Mouse (Mus musculus): ENCODE measurements around the gene Adam23.

Gene Adam23

GRCm38 (mm10) chr1:63478946-63479345 is 33.3 kb downstream of the Adam23 start:
- DNase-seq (ENCODE audit: low spot score), result no peak

GRCm38 (mm10) chr1:63484646-63485045 is 39.0 kb downstream of the Adam23 start:
- no peak for DNase-seq (ENCODE audit: low spot score)

- no peak for DNase-seq (ENCODE audit: low spot score)
Observed at GRCm38 (mm10) chr1:63486646-63487045, 41.0 kb downstream of the Adam23 start.

- DNase-seq (ENCODE audit: low spot score), result no peak
Observed at GRCm38 (mm10) chr1:63491001-63491400, 45.3 kb downstream of the Adam23 start.

DNA sequence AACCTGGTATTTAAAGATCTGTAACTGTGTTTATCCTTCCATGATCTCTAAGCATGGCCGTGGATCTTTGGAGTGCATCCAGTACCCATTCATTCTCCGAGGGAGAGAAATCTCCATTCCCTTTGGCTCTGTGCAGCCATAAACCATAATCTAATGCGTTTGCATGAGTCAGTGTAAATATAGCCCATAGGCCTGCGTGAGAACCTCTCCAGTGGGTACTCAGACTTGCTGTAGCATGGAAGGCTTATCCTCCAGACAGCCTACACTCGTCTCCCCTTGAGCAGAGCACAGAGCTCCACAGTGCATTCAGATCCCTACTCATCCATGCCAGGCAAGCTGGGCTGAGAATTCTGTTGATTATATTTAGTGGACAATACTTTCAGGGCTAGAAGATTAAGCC is 47.6 kb downstream of the Adam23 start:
- no peak for DNase-seq (ENCODE audit: low spot score)

DNA sequence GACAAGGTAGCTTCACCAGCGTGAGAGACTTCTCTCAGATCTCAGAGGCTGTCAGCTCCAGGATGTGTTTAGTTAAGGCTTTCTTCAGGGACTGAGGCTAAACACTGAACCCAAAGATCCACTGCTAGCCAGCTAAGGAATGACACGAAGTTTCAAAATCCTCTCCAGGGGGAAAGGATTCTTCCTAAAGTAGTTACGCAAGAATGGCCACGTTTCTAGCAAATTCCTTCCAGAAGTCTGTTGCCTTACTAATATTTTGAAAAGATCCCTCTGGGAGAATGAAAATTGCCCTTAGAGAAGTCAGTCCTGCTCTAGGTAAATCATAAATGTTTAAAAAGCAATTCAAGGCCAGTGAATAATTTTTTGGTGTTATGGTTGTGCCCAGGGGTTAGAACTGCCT is 61.7 kb downstream of the Adam23 start:
- no peak for DNase-seq (ENCODE audit: low spot score)

DNA sequence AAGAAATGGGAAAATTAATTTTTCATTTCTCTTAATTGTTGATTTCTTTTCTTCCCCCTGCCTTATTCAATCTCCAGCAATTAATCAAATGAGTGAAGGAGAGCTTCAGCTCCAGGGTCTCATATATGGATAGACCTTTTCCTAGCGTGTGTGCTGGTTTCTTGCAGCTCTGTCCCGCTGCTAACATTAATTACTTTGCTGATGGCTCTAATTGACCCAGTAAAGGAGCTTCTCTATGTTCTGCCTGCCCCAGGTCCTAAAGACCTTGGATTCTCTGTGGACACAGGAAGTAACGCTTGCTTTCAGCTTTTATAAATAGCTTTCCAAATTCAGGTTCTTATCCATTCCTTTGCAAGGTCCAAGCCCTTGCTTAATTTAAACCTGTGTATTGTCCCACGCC is 63.1 kb downstream of the Adam23 start:
- DNase-seq (ENCODE audit: low spot score), result no peak

GRCm38 (mm10) chr1:63511416-63511815 is 65.7 kb downstream of the Adam23 start:
- no peak for DNase-seq (ENCODE audit: low spot score)

GRCm38 (mm10) chr1:63517800-63518199 is 72.1 kb downstream of the Adam23 start:
- DNase-seq (ENCODE audit: low spot score), result no peak

- DNase-seq (ENCODE audit: low spot score), result no peak
Observed at GRCm38 (mm10) chr1:63518814-63519213, 73.1 kb downstream of the Adam23 start.

GRCm38 (mm10) chr1:63529901-63530300 is 84.2 kb downstream of the Adam23 start:
- no peak for DNase-seq (ENCODE audit: low spot score)

DNA sequence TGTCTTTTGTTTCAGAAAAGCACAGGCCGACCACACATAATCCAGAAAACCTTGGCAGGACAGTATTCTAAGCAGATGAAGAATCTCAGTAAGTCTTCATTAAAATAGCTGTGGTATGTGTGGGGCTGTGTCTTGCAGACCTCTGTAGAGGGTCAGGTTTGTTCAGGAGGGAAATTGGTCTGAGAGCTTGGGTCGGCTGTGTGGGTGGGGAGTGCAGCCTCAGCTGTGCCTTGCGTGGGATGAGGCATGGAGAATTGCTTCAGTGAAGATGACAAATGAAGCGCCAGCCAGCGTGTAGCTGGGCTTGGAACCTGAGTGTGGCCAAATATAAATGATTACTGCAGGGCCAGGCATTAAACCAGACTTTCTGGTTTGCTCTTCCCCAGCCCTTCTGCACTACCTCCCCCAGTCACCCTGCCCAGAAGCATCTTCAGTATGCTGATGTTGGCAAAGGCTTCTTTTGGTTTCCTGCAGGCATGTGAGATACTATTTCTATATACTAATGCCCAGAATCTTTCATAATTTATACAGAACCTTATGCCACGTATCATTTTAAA is 88.7 kb downstream of the Adam23 start:
- DNase-seq (ENCODE audit: low spot score), result no peak

DNA sequence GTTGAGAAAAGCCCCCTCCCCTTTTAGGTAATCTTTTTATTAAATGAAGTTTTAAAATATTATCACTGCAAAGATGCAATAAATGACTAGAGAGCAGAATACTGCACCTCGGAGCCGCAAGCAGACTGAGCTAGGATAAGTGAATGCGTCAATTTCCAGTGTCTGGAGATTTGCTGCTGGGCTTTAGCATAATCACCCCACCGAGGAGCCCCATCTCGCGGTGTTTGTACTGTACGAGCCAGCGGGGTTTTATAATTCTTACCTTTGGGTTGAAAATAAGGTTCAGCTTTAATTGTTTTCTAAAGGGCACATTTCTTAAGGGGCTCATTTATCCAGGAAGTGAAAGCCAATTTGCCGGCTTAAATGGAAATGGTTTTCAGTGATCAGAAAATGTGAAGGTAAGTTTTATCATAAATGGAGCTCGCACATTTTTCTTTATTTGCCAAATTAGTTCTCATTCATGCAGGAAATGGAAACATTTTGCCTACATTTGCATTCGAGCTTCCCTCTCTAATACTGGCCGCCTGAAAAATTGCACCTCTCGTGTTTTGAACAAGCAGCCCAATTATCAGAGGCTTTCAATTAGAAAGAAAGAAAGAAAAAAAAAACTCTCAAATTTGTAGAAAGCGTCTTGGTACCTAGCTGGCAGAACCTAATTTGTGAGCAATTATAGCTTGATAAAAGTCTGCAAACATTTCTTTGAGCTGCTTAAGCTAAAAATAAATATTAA is 94.4 kb downstream of the Adam23 start:
- no peak for DNase-seq (ENCODE audit: low spot score)

DNA sequence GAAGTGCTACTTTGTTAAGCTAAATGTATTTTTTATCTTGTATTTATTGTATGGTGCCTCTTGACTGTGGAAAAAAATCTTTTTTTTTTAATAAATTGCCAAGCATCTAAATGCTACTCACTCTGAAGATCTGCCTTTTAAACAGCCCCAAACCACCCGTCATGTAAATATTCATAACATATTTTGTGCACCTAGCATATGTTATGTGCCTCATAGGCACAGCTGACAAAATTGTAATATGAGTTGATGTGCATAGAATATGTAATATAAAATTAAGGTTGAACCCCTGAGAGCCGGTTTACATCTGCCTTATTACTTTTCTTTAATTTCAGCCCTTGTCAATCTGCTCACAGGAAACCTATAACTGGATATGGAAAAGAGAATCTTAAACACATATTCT is 98.4 kb downstream of the Adam23 start:
- DNase-seq (ENCODE audit: low spot score), result no peak

DNA sequence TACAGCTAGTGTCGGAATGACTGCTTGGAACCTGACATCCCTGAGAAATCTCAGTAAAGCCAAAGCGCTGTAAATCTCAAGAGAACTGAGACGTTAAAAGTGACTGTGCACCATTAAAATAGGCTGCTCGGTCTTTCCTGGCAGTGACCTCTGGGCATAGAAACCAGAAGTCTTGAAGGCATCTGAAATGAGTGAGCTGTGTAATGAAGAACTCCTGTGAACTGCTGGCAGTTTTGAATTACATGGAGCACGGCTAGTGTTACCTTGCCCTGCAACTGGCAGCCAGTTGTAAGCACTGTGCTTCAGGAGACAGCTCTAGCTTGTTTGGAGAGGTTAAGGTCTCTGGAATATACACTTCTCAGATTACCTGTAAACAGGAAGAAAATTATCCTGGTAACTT is 107.3 kb downstream of the Adam23 start:
- no peak for DNase-seq (ENCODE audit: low spot score)

DNA sequence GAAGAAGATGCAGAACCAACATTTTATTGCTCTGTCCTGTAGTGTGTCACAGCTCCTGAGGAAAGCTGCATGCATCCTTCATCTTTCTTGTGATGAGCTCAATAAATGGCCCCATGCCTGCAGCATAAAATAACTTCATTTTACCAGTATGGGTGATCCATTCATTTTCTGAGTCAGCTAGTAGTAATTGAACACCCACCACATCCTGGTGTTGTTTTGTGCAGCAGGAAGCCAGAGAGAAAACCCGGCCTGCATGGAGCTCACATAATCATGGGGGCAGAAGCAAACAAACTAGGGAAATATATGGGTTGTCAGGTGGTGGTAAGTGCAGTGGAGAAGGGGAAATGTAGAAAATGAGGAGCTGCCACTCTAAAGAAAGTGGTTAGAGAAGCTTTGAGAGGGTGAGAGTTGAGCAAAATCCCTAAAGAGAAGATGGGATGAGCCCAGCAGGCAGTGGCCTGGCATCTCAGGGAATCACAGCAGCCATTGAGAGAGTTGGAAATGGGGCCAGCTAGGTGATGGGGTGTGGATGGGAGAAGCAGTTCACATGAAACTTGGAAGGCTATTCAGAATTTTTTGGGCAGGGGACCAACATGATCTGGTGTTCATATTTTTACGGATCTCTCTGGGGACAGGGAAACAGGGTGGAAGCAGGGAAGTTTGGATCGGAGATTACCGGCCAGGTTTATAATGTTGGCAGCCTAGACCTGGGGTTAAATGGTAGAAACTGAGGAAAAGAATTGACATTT is 116.3 kb downstream of the Adam23 start:
- DNase-seq (ENCODE audit: low spot score), result no peak

DNA sequence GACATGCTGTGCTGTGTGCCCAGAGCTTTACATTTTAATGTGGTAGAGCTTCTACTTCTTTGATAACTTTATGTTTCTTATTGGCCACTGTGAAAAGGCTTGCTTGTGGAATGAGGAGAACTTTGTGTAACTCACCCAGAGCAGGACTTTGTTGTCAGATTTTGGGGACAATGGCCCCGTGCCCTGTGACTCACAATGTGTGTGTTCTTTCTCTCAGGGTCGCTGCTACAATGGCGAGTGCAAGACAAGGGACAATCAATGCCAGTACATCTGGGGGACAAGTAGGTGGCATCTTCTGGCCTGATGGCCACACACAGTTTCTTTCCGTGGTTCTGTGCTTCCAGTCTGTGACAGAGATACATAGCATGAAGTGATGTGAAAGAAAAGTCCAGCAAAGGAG is 118.2 kb downstream of the Adam23 start:
- DNase-seq (ENCODE audit: low spot score), result no peak

DNA sequence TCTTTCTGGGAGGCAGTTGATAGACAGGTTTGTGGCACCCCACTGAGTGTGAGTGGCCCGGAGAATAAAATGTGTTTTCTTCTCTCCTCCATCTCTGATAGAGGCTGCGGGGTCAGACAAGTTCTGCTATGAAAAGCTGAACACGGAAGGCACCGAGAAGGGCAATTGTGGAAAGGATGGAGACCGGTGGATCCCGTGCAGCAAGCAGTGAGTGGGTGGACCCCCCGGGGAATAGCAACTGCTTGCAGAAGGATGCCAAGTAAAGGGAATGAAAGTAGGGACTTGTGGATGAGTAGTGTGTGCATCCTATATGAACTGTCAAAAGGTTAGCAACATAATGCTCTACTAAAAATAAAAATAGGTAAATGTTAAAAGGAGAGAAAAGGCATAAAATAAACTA is 120.8 kb downstream of the Adam23 start:
- DNase-seq (ENCODE audit: low spot score), result no peak

GRCm38 (mm10) chr1:63567031-63567430 is 121.3 kb downstream of the Adam23 start:
- no peak for DNase-seq (ENCODE audit: low spot score)

- DNase-seq (ENCODE audit: low spot score), result no peak
Observed at GRCm38 (mm10) chr1:63572229-63572628, 126.5 kb downstream of the Adam23 start.

DNA sequence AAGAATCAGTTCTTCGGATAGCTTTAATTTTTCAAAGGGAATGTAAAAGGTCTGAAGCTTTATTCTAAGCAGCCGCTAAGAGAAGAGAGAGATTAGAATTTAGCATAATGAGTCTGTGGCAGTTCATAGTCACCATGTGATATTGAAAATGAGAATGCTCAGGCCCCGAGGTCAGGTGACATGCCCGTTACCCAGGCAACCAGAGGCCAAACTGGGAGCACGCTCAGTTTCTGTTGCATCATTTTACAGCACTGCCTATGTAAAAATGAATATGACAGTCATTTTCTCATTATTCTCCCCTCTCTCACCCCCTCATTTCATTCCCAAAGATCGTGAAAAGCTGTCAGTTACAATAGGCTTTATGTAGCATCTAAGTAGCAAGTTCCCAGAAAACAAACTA is 127.7 kb downstream of the Adam23 start:
- no peak for DNase-seq (ENCODE audit: low spot score)

DNA sequence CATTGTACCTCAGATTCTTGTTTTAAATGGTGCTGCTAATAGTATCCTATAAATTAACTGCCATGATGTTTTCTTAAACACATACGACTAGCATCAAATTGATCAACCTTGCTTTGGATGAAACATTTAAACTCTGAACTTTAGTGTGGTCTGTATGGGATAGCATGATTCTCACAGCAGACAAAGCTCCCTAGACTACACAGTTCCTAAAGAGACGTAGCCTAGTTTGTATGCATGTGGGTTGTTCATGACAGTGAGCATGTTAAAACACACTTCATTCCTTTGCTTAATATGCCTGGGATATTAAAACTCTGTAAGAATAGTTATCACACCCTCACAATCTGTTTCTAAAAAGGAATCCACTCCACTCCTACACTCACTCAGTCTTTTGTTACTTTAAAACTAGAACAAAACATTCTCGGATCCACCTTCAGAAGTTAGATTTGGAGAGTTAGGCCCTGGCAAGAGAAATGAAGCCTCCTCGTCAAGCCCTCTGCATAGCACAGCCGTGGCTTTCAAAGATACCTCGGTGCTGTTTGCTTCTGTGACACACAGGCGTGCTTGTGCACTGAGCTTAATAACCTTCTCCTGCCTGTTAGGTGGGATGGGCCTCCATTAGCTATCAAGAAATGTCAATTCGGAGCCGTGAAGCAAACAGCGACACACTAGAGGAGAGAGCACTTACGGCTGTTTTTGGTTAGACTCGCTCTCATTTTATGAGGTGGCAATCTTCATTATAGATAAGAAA is 128.3 kb downstream of the Adam23 start:
- no peak for DNase-seq (ENCODE audit: low spot score)

DNA sequence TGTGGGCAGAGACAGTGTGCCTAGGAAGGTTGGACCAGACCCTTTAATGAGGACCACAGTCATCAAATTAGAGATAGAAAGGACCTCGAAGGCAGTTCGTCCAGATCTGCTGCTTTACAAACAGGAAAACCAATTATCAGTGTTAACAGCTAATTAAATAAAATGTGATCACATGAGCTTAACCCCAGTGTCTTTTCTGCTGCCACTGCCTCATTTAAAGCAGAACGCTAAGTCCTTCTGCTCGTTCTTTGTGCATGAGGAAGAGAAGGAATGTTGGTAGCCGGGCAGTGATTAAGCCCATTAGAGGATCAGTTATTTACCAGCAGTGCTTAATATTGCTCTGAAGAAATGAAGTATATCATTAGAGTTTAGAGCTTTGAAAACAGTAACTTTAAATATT is 131.1 kb downstream of the Adam23 start:
- DNase-seq (ENCODE audit: low spot score), result no peak
